Mouse (Mus musculus) embryonic facial prominence, embryonic 13.5 days (tissue): ENCODE data around the gene Acsm2. TPM values are rescaled to one million over a fixed set of nuclear protein-coding genes. Genes with fewer than 3 reads are reported as not detected.

Source experiments
- ATAC-seq: fragments of 200-750 bp; cut with Nextera tagmentation; 2 replicates; pipeline ENCODE4 v1.8.0; 2017; ENCODE audit warnings: low read depth; ENCODE audit not compliant: insufficient number of reproducible peaks, insufficient read depth, low FRiP score, low TSS enrichment
- H3K27ac ChIP-seq: fragments of 300-500 bp; sonication (generic); 2 replicates; pipeline ENCODE4 v1.5.1; 2015; ENCODE audit warnings: moderate library complexity, mild to moderate bottlenecking, inconsistent platforms
- H3K27me3 ChIP-seq: fragments of 300-500 bp; sonication (generic); 2 replicates; pipeline ENCODE4 v1.6.1; 2015; ENCODE audit warnings: mild to moderate bottlenecking, inconsistent platforms
- H3K36me3 ChIP-seq: fragments of 300-500 bp; sonication (generic); 2 replicates; pipeline ENCODE4 v1.6.1; 2015; ENCODE audit warnings: mild to moderate bottlenecking, inconsistent platforms
- H3K4me1 ChIP-seq: fragments of 300-500 bp; sonication (generic); 2 replicates; pipeline ENCODE4 v1.6.1; 2015; ENCODE audit warnings: inconsistent platforms
- H3K4me2 ChIP-seq: fragments of 300-500 bp; sonication (generic); 2 replicates; pipeline ENCODE4 v1.6.1; 2015; ENCODE audit warnings: moderate library complexity, mild to moderate bottlenecking, inconsistent platforms
- H3K4me3 ChIP-seq: fragments of 300-500 bp; sonication (generic); 2 replicates; pipeline ENCODE4 v1.5.1; 2015; ENCODE audit warnings: mild to moderate bottlenecking, inconsistent platforms
- H3K9ac ChIP-seq: fragments of 300-500 bp; sonication (generic); 2 replicates; pipeline ENCODE4 v1.6.1; 2015; ENCODE audit warnings: mild to moderate bottlenecking, inconsistent platforms
- H3K9me3 ChIP-seq: fragments of 300-500 bp; sonication (generic); 2 replicates; pipeline ENCODE4 v1.6.1; 2016; ENCODE audit warnings: inconsistent platforms
- WGBS: fragments of 180-500 bp; shearing (Covaris S2); methylation state at CpG from one replicate; pipeline ENCODE4 v1.1.7; 2015; ENCODE audit warnings: mixed read lengths; 5-methylcytosine and 5-hydroxymethylcytosine counted together
- polyA plus RNA-seq: library from polyadenylated mRNA; unstranded; fragments of >200 nt; fragmentation: Nextera tagmentation; extraction: Ambion mirVana; gene quantifications from 2 replicates; pipeline ENCODE4 v1.2.1, GENCODE M21; 2015

Gene Acsm2
- polyA plus RNA-seq, 1 experiment from 2014 or later, result not detected

DNA sequence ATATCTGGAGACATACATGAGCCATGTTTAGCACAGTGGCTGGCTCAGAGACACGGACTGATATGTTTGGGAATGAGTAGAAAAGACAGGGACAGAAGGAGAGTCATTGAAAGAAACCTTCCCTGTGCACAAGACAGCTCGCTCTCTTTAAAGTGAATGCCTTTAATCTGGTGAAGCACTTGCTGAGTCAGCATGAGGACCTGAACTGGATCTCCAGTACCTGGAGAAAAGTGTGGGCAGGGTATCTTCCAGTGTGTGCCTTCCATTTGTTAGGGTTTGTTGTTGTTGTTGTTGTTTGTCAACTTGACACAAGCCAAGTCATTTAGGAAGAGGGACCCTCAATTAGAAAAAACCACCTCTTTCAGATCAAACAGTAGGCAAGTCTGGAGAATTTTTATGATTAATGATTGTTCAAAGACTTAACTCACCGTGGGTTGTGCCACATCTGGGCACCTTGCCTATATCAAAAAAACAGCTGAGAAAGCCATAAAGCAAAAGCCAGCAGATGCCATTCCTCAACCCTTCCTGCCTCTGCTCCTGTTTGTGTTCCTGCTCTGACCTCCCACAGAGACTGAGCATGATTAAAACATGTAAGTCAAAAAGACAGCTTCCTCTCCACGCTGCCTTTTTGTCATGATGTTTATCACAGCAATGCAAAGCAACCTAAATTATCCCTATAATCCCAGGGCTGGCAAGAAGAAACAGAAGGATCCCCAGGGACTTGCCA lies 64.2 kb downstream of the Acsm2 start:
- 53% methylated on average over 4 of the region's 4 CpGs for WGBS
- Histone ChIP-seq H3K4me2 (no peak overlapping the region), H3K9ac (no peak overlapping the region), H3K4me3 (no peak overlapping the region), H3K27me3 (no peaks in the 10 kb centered on the region), H3K27ac (no peak overlapping the region), H3K9me3 (no peaks in the 10 kb centered on the region), H3K36me3 (no peaks in the 10 kb centered on the region), H3K4me1 (no peaks in the 10 kb centered on the region)
- no peak for ATAC-seq

DNA sequence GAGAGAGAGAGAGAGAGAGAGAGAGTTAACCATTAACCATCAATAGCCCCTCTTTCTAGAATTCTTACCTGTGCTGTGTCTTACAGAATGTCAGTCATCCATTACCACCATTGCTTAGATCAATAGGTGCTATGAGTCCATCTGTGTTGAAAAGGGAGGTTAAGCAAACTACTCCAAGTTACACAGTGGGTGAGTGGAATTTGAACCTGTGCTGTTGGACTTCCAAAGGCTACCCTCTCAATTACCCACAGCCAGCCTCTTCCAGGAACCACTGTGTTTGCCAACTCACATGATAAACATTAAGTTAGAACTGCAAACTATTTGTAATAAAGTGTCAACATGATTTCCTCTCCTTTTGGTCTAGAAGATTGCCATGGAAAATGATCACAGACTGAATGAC lies 66.0 kb downstream of the Acsm2 start:
- Histone ChIP-seq H3K9me3 (no peaks in the 10 kb centered on the region), H3K27me3 (no peaks in the 10 kb centered on the region), H3K4me2 (no peak overlapping the region), H3K4me1 (no peaks in the 10 kb centered on the region), H3K36me3 (no peaks in the 10 kb centered on the region), H3K4me3 (no peak overlapping the region), H3K27ac (no peak overlapping the region), H3K9ac (no peak overlapping the region)
- no peak for ATAC-seq

DNA sequence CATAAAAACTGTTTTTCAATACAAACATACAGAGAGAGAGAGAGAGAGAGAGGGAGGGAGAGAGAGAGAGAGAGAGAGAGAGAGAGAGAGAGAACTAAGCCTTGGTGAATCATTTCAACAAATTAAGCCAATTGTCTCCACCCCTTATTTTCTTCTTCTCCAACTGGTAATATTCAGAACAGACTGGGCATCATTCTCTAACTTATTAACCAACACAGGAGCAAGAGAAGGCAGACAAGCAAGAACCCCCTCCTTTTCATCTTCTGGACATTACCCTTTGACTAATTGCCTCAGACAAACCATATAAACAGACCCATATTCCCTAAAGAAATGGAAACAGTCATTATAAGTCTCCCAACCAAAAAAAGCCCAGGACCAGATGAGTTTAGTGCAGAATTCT lies 84.6 kb downstream of the Acsm2 start:
- no peak overlapping the region for H3K9ac ChIP-seq
- H3K27ac ChIP-seq, result no peak overlapping the region
- H3K4me3 ChIP-seq, result no peak overlapping the region
- no peak for ATAC-seq
- no peaks in the 10 kb centered on the region for H3K36me3 ChIP-seq
- no peak overlapping the region for H3K4me2 ChIP-seq
- no peaks in the 10 kb centered on the region for H3K9me3 ChIP-seq
- no peaks in the 10 kb centered on the region for H3K4me1 ChIP-seq
- H3K27me3 ChIP-seq, result no peaks in the 10 kb centered on the region

DNA sequence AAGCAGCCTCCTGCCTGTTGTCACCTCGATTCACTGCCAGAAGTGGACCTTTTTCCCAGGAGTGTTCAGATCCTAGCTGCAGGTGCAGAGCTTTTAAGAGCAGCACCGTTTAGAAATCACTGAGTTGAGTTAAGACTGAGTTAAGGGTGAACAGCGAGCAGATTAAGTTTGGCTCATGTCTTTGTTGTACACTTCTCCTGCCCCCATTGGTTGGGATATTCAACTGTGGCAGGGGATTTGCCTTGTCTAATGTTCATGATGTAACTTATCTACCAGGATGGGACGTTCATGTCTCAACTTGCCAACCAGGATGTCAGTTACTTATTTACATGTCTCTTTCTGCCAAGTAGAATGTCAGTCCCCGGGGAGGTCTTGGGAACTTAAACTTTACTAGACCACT lies 88.2 kb downstream of the Acsm2 start:
- H3K4me2 ChIP-seq, result no peak overlapping the region
- H3K9ac ChIP-seq, result no peak overlapping the region
- H3K4me3 ChIP-seq, result no peak overlapping the region
- H3K27me3 ChIP-seq, result no peaks in the 10 kb centered on the region
- no peaks in the 10 kb centered on the region for H3K36me3 ChIP-seq
- H3K4me1 ChIP-seq, result no peaks in the 10 kb centered on the region
- no peak for ATAC-seq
- no peaks in the 10 kb centered on the region for H3K9me3 ChIP-seq
- 69% methylated on average over 5 of the region's 5 CpGs for WGBS
- H3K27ac ChIP-seq, result no peak overlapping the region

Other genes with a start within 250 kb of the Acsm2 start
- gene Gp2, start 95.1 kb upstream of the Acsm2 start, polyA plus RNA-seq, result not detected in 2 replicates
- not detected in 2 replicates for gene Umod, start 75.1 kb upstream of the Acsm2 start, polyA plus RNA-seq
- gene Acsm5, start 34.9 kb upstream of the Acsm2 start, polyA plus RNA-seq, result not detected in 2 replicates
- gene Pdilt, start 30.9 kb upstream of the Acsm2 start, polyA plus RNA-seq, result not detected in 2 replicates
- gene Acsm1, start 52.7 kb downstream of the Acsm2 start, polyA plus RNA-seq, result 0.96 TPM in 1 of 2 replicates, not detected in the other
- 3.1 and 10.5 TPM in 2 replicates for gene Acsm4, start 135.7 kb downstream of the Acsm2 start, polyA plus RNA-seq
- 78.2 and 83.5 TPM in 2 replicates for gene Thumpd1, start 166.5 kb downstream of the Acsm2 start, polyA plus RNA-seq
- 0.18 and 0.32 TPM in 2 replicates for gene Acsm3, start 206.6 kb downstream of the Acsm2 start, polyA plus RNA-seq
- gene Rexo5, start 239.7 kb downstream of the Acsm2 start, polyA plus RNA-seq, result 23.4 and 29.1 TPM in 2 replicates
- gene Eri2, start 239.7 kb downstream of the Acsm2 start, polyA plus RNA-seq, result 24.5 and 27.4 TPM in 2 replicates